Mouse (Mus musculus) thymus, adult 2 months (tissue): ENCODE data around the gene Gid4.
"Not testable (repeated sequence)": the region's sequence is repeated elsewhere in the genome, so short reads cannot be mapped to it uniquely, and the experiment has no call there.

ENCODE experiments used
- CTCF ChIP-seq: fragments of 200-500 bp; IDR thresholded peaks from 2 replicates; pipeline ENCODE4 v1.5.1; 2012; ENCODE audit warnings: mild to moderate bottlenecking, control low read depth, low read length, moderate library complexity, borderline replicate concordance; ENCODE audit not compliant: control insufficient read depth, poor library complexity, insufficient read depth; ENCODE audit errors: extremely low read depth
- POLR2A ChIP-seq: fragments of 200-500 bp; IDR thresholded peaks from 2 replicates; pipeline ENCODE4 v1.6.1; 2012; ENCODE audit warnings: mild to moderate bottlenecking, low read length, control low read depth, moderate library complexity; ENCODE audit not compliant: control insufficient read depth, poor library complexity, insufficient read depth; ENCODE audit errors: extremely low read depth

GRCm38 (mm10) chr11:60439621-60440020 lies 22.7 kb downstream of the Gid4 start:
- TF ChIP-seq POLR2A, CTCF: not testable (repeated sequence)
